Mouse (Mus musculus) midbrain, embryonic 11.5 days (tissue): ENCODE data around the gene Gm2000. TPM values are rescaled to one million over a fixed set of nuclear protein-coding genes. Genes with fewer than 3 reads are reported as not detected.
"Not testable (repeated sequence)": the region's sequence is repeated elsewhere in the genome, so short reads cannot be mapped to it uniquely, and the experiment has no call there.

Experiments
- ATAC-seq: fragments of 200-750 bp; cut with Nextera tagmentation; 2 replicates; pipeline ENCODE4 v1.8.0; 2017; ENCODE audit warnings: moderate TSS enrichment, moderate library complexity; ENCODE audit not compliant: low FRiP score
- DNase-seq: peaks from one replicate; pipeline ENCODE4 v3.0.0; 2015; ENCODE audit warnings: low spot score; ENCODE audit errors: missing footprints
- H3K27ac ChIP-seq: fragments of 300-500 bp; sonication (generic); 2 replicates; pipeline ENCODE4 v1.5.1; 2014; ENCODE audit warnings: low read depth, low read length
- H3K27me3 ChIP-seq: fragments of 300-500 bp; sonication (generic); 2 replicates; pipeline ENCODE4 v1.6.1; 2014; ENCODE audit warnings: mild to moderate bottlenecking, low read length, moderate library complexity, mixed read lengths; ENCODE audit not compliant: control insufficient read depth, insufficient read depth
- H3K36me3 ChIP-seq: fragments of 300-500 bp; sonication (generic); 2 replicates; pipeline ENCODE4 v1.6.1; 2014; ENCODE audit warnings: mild to moderate bottlenecking, low read length, moderate library complexity, mixed read lengths; ENCODE audit not compliant: control insufficient read depth, insufficient read depth
- H3K4me1 ChIP-seq: fragments of 300-500 bp; sonication (generic); 2 replicates; pipeline ENCODE4 v1.6.1; 2014; ENCODE audit warnings: low read length; ENCODE audit not compliant: control insufficient read depth, insufficient read depth
- H3K4me2 ChIP-seq: fragments of 300-500 bp; sonication (generic); 2 replicates; pipeline ENCODE4 v1.6.1; 2014; ENCODE audit warnings: mild to moderate bottlenecking, moderate library complexity
- H3K4me3 ChIP-seq: fragments of 300-500 bp; sonication (generic); 2 replicates; pipeline ENCODE4 v1.5.1; 2014; ENCODE audit warnings: low read depth, low read length
- H3K9ac ChIP-seq: fragments of 300-500 bp; sonication (generic); 2 replicates; pipeline ENCODE4 v1.6.1; 2014; ENCODE audit warnings: low read length
- H3K9me3 ChIP-seq: fragments of 300-500 bp; sonication (generic); 2 replicates; pipeline ENCODE4 v1.6.1; 2016; ENCODE audit warnings: low read length; ENCODE audit not compliant: control insufficient read depth
- WGBS: fragments of 180-500 bp; shearing (Covaris S2); extraction: QIAGEN DNeasy Blood & Tissue Kit; methylation state at CpG from one replicate; pipeline ENCODE4 v1.1.7; 2014; 5-methylcytosine and 5-hydroxymethylcytosine counted together
- polyA plus RNA-seq: library from polyadenylated mRNA; unstranded; fragments of >200 nt; fragmentation: Nextera tagmentation; extraction: Ambion mirVana; gene quantifications from 2 replicates; pipeline ENCODE4 v1.2.1, GENCODE M21; 2014

Gene Gm2000
- polyA plus RNA-seq, 1 experiment from 2014 or later, result 900 TPM

- DNase-seq (no peak), ATAC-seq (no peak)
- Histone ChIP-seq H3K4me1 (no peaks in the 10 kb centered on the region), H3K9me3 (no peaks in the 10 kb centered on the region), H3K27me3 (no peaks in the 10 kb centered on the region), H3K4me3 (no peak overlapping the region), H3K9ac (no peak overlapping the region), H3K4me2 (no peak overlapping the region), H3K36me3 (no peaks in the 10 kb centered on the region), H3K27ac (no peak overlapping the region)
- WGBS, result 77% methylated on average over 3 of the region's 3 CpGs
Observed at GRCm38 (mm10) chr1:156386880-156387279, 21.0 kb downstream of the Gm2000 start.

GRCm38 (mm10) chr1:156393148-156393547, 27.3 kb downstream of the Gm2000 start:
- ATAC-seq, result no peak
- H3K4me1 ChIP-seq, result no peaks in the 10 kb centered on the region
- no peaks in the 10 kb centered on the region for H3K36me3 ChIP-seq
- no peak overlapping the region for H3K4me2 ChIP-seq
- H3K27ac ChIP-seq, result no peak overlapping the region
- H3K9me3 ChIP-seq, result no peaks in the 10 kb centered on the region
- no peak overlapping the region for H3K9ac ChIP-seq
- WGBS, result 84% methylated on average over 4 of the region's 4 CpGs
- no peak overlapping the region for H3K4me3 ChIP-seq
- DNase-seq, result no peak
- H3K27me3 ChIP-seq, result no peaks in the 10 kb centered on the region

- H3K9me3 ChIP-seq, ATAC-seq, DNase-seq, H3K4me2 ChIP-seq, H3K36me3 ChIP-seq, H3K27me3 ChIP-seq, H3K4me3 ChIP-seq, H3K9ac ChIP-seq, H3K4me1 ChIP-seq, H3K27ac ChIP-seq: not testable (repeated sequence)
- WGBS, result 92% methylated on average over 3 of the region's 3 CpGs
Observed at GRCm38 (mm10) chr1:156400159-156400558, 34.3 kb downstream of the Gm2000 start.

- 64% methylated on average over 2 of the region's 2 CpGs for WGBS
- no peaks in the 10 kb centered on the region for H3K36me3 ChIP-seq
- no peak overlapping the region for H3K9ac ChIP-seq
- no peaks in the 10 kb centered on the region for H3K4me1 ChIP-seq
- DNase-seq (no peak), ATAC-seq (no peak)
- no peaks in the 10 kb centered on the region for H3K27me3 ChIP-seq
- H3K27ac ChIP-seq, result no peak overlapping the region
- no peak overlapping the region for H3K4me2 ChIP-seq
- no peaks in the 10 kb centered on the region for H3K9me3 ChIP-seq
- no peak overlapping the region for H3K4me3 ChIP-seq
Observed at GRCm38 (mm10) chr1:156402491-156402890, 36.7 kb downstream of the Gm2000 start.

- H3K27ac ChIP-seq, result no peak overlapping the region
- H3K4me1 ChIP-seq, result no peaks in the 10 kb centered on the region
- H3K4me3 ChIP-seq, result no peak overlapping the region
- H3K36me3 ChIP-seq, result no peaks in the 10 kb centered on the region
- H3K9me3 ChIP-seq, result no peaks in the 10 kb centered on the region
- no peak for ATAC-seq
- DNase-seq, result no peak
- H3K4me2 ChIP-seq, result no peak overlapping the region
- H3K27me3 ChIP-seq, result no peaks in the 10 kb centered on the region
- no peak overlapping the region for H3K9ac ChIP-seq
- WGBS, result 39% methylated on average over 10 of the region's 10 CpGs
Observed at GRCm38 (mm10) chr1:156403251-156403650, 37.4 kb downstream of the Gm2000 start.

GRCm38 (mm10) chr1:156408004-156408403, 42.2 kb downstream of the Gm2000 start:
- H3K27me3 ChIP-seq, result no peaks in the 10 kb centered on the region
- no peak overlapping the region for H3K4me2 ChIP-seq
- no peak overlapping the region for H3K9ac ChIP-seq
- H3K4me3 ChIP-seq, result no peak overlapping the region
- H3K4me1 ChIP-seq, result no peaks in the 10 kb centered on the region
- H3K36me3 ChIP-seq, result no peaks in the 10 kb centered on the region
- WGBS, result 76% methylated on average over 3 of the region's 3 CpGs
- H3K27ac ChIP-seq, result no peak overlapping the region
- no peaks in the 10 kb centered on the region for H3K9me3 ChIP-seq
- DNase-seq, result no peak
- ATAC-seq, result no peak

GRCm38 (mm10) chr1:156408521-156408920, 42.7 kb downstream of the Gm2000 start:
- Histone ChIP-seq H3K4me1 (no peaks in the 10 kb centered on the region), H3K4me3 (no peak overlapping the region), H3K27me3 (no peaks in the 10 kb centered on the region), H3K4me2 (no peak overlapping the region), H3K9me3 (no peaks in the 10 kb centered on the region), H3K9ac (no peak overlapping the region), H3K36me3 (no peaks in the 10 kb centered on the region), H3K27ac (no peak overlapping the region)
- DNase-seq (no peak), ATAC-seq (no peak)
- WGBS, result 67% methylated on average over 4 of the region's 4 CpGs

Other genes with a start within 250 kb of the Gm2000 start
- gene Fam163a, start 161.0 kb upstream of the Gm2000 start, polyA plus RNA-seq, result 5.8 and 6.8 TPM in 2 replicates
- gene Tdrd5, start 62.4 kb upstream of the Gm2000 start, polyA plus RNA-seq, result 0.37 TPM in 1 of 2 replicates, not detected in the other
- gene Nphs2, start 55.3 kb upstream of the Gm2000 start, polyA plus RNA-seq, result 0.08 and 0.15 TPM in 2 replicates
- 0.30 TPM in 1 of 2 replicates, not detected in the other for gene Axdnd1, start 55.1 kb downstream of the Gm2000 start, polyA plus RNA-seq
- gene Soat1, start 108.3 kb downstream of the Gm2000 start, polyA plus RNA-seq, result 21.4 and 23.6 TPM in 2 replicates
- gene Gm10031, start 158.0 kb downstream of the Gm2000 start, polyA plus RNA-seq, result 0.44 and 0.74 TPM in 2 replicates
- 4.8 and 4.9 TPM in 2 replicates for gene Abl2, start 192.7 kb downstream of the Gm2000 start, polyA plus RNA-seq